Mouse (Mus musculus) gastrocnemius, adult 18-20 months (tissue): ENCODE results near the gene Ssxb9. TPM values are rescaled to one million over a fixed set of nuclear protein-coding genes. Genes with fewer than 3 reads are reported as not detected.
"Not testable (repeated sequence)": the region's sequence is repeated elsewhere in the genome, so short reads cannot be mapped to it uniquely, and the experiment has no call there.

ENCODE experiments used
- DNase-seq: peaks from one replicate; pipeline ENCODE4 v3.0.0; 2021; ENCODE audit warnings: low spot score
- long read RNA-seq, 2 experiments: library from polyadenylated mRNA; stranded (forward); transcript quantifications; one replicate each; pipeline ENCODE4 v2.0.0; 2021
- total RNA-seq, 2 experiments: library from RNA; stranded (reverse); gene quantifications; 2 replicates each; pipeline ENCODE4 v1.2.3; 2021

Gene Ssxb9
- total RNA-seq: not detected
- long read RNA-seq, experiment 1: 0 reads
- long read RNA-seq, experiment 2: 0 reads

DNA sequence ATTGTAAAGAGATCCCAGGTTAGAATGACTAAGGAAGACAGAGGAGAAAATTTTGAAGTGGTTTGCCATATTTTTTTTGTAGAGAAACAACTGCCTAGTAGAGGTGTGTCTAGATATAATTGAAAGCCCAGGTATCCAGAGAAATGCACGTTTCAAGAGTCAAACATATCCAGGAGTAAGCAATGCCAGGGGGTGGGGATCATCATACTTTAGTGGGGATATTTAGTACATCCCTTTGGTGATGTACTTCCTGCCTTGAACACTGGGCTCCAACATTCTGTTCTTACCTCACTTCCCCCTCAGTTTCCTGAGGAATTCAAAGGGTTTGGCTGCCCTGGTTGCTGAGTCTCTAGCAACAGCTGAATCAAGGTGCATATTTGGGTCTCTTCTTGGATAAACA lies at the start of gene Ssxb9:
Ssxb9 (plus strand) TSS at position 301 of the 400 bp plus-strand sequence.
- not testable (repeated sequence) for DNase-seq

DNA sequence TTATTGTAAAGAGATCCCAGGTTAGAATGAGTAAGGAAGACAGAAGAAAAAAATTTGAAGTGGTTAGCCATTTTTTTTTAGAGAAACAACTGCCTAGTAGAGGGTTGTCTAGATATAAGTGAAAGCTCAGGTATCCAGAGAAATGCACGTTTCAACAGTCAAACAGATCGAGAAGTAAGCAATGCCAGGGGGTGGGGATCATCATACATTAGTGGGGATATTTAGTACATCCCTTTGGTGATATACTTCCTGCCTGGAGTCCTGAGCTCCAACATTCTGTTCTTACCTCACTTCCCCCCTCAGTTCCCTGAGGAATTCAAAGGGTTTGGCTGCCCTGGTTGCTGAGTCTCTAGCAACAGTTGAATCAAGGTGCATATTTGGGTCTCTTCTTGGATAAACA lies 39.7 kb upstream of the Ssxb9 start, which contains the start of gene Ssxb10:
Ssxb10 (plus strand) TSS at position 301 of the 400 bp plus-strand sequence.
- no peak for DNase-seq

- DNase-seq: not testable (repeated sequence)
Measured at GRCm38 (mm10) chrX:8413005-8413404, 46.2 kb downstream of the Ssxb9 start, which contains the start of gene Ssxb1. TSS of gene Ssxb1 (plus strand) at chrX:8413305.

Other genes starting within 250 kb of the Ssxb9 start
- 10 to 100 TPM in 1 of 2 experiments, 1 to 10 TPM in 1; 8.7 to 10.1 TPM for gene Wdr13, start 234.1 kb upstream of the Ssxb9 start, total RNA-seq
- 10 to 100 TPM; 48.0 to 90.4 TPM for gene Rbm3, start 221.1 kb upstream of the Ssxb9 start, total RNA-seq
- 1 to 10 TPM; 2.7 to 4.1 TPM for gene Tbc1d25, start 190.8 kb upstream of the Ssxb9 start, total RNA-seq
- 1 to 10 TPM; 6.8 to 8.3 TPM for gene Ebp, start 173.5 kb upstream of the Ssxb9 start, total RNA-seq
- gene Porcn, start 160.5 kb upstream of the Ssxb9 start, total RNA-seq: 1 to 10 TPM; 4.3 to 4.4 TPM
- gene Ftsj1, start 114.6 kb upstream of the Ssxb9 start, total RNA-seq: 10 to 100 TPM; 13.3 to 14.0 TPM
- not detected for gene Slc38a5, start 95.8 kb upstream of the Ssxb9 start, total RNA-seq
- not detected for gene Ssxb10, start 39.6 kb upstream of the Ssxb9 start, total RNA-seq
- gene Ssxb1, start 46.3 kb downstream of the Ssxb9 start, total RNA-seq: not detected
- gene Ssxb2, start 94.7 kb downstream of the Ssxb9 start, total RNA-seq: not detected
- not detected for gene Gm14459, start 158.0 kb downstream of the Ssxb9 start, total RNA-seq
- not detected for gene Ssxb6, start 181.3 kb downstream of the Ssxb9 start, total RNA-seq
- not detected for gene Ssxb3, start 224.8 kb downstream of the Ssxb9 start, total RNA-seq